Mouse (Mus musculus) CD4-positive, CD25-positive, alpha-beta regulatory T cell (primary cell): ENCODE measurements around the gene Elfn2. TPM values are rescaled to one million over a fixed set of nuclear protein-coding genes. Genes with fewer than 3 reads are reported as not detected.

ENCODE experiments used
- polyA plus RNA-seq: library from polyadenylated mRNA; unstranded; fragments of 100-300 nt; shearing (Covaris generic); gene quantifications from one replicate; pipeline ENCODE4 v1.2.1, GENCODE M21; 2017

The Elfn2 gene
- 0.04 TPM for polyA plus RNA-seq

DNA sequence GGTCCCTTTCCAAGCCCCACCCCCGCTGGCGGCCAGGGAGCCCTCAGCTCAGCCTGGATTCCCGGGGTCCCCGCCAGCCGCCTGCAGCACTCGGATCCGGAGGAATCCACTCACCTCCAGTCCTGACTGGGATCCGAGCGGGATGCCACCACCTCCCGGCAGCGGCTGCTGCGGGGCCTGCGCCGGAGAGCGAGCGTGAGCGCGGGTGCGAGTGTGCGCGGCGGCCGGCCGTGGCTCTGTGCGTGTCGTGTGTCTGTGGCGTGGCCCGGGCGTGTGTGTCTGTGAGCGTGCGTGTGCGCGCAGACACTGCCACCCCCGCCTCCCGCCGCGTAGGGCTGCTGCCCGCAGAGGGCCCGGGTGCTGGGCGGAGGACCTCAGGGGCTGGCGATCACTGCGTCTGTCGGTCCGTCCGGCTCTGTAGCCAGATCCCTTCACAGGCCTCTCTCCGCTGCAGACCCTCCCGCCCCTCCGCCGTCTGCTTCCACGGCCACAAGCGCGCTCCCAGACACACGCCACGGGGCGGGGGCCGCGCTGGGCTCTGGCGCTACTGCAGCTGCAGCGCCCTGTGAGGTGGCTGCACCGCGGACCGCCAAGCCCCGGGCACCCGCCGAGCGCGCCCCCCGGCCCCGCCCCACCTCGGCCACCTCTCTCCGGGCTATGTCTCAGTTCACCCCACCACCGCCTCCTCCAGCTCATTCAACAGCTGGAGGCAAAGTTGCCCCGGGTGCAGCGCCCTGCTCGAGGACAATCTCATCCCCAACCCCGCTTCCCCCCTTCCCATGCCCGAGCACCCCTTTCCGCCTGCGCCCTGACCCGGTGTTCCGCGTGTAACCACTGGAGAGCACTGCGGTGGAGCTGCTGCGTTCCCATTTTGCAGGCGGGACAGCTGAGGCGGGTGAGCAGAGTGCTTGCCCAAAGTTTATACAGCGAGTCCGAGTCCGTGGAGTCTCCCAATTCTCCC lies at the start of gene Elfn2:
Gene Elfn2, minus strand, starts transcription at position 482 of the 961 bp plus-strand sequence.

Other genes with a start within 250 kb of the Elfn2 start
- gene Il2rb, start 223.5 kb downstream of the Elfn2 start, polyA plus RNA-seq, result 978 TPM
- gene C1qtnf6, start 187.4 kb downstream of the Elfn2 start, polyA plus RNA-seq, result 5.8 TPM
- gene Sstr3, start 174.1 kb downstream of the Elfn2 start, polyA plus RNA-seq, result not detected
- 2,566 TPM for gene Rac2, start 146.0 kb downstream of the Elfn2 start, polyA plus RNA-seq
- gene Cyth4, start 121.7 kb downstream of the Elfn2 start, polyA plus RNA-seq, result 392 TPM
- gene Mfng, start 54.7 kb upstream of the Elfn2 start, polyA plus RNA-seq, result 156 TPM
- gene Card10, start 84.3 kb upstream of the Elfn2 start, polyA plus RNA-seq, result 0.12 TPM
- gene Cdc42ep1, start 123.9 kb upstream of the Elfn2 start, polyA plus RNA-seq, result not detected
- gene Lgals2, start 136.8 kb upstream of the Elfn2 start, polyA plus RNA-seq, result not detected
- 74.6 TPM for gene Gga1, start 158.4 kb upstream of the Elfn2 start, polyA plus RNA-seq
- gene Gm49510, start 180.9 kb upstream of the Elfn2 start, polyA plus RNA-seq, result 0.39 TPM
- gene Sh3bp1, start 181.0 kb upstream of the Elfn2 start, polyA plus RNA-seq, result 238 TPM
- gene Pdxp, start 195.1 kb upstream of the Elfn2 start, polyA plus RNA-seq, result 28.4 TPM
- 284 TPM for gene Lgals1, start 208.0 kb upstream of the Elfn2 start, polyA plus RNA-seq
- gene Nol12, start 216.2 kb upstream of the Elfn2 start, polyA plus RNA-seq, result 48.6 TPM
- gene Triobp, start 229.0 kb upstream of the Elfn2 start, polyA plus RNA-seq, result 92.1 TPM